Mouse (Mus musculus): ENCODE results near the gene Lipt1.

Lipt1 gene

DNA sequence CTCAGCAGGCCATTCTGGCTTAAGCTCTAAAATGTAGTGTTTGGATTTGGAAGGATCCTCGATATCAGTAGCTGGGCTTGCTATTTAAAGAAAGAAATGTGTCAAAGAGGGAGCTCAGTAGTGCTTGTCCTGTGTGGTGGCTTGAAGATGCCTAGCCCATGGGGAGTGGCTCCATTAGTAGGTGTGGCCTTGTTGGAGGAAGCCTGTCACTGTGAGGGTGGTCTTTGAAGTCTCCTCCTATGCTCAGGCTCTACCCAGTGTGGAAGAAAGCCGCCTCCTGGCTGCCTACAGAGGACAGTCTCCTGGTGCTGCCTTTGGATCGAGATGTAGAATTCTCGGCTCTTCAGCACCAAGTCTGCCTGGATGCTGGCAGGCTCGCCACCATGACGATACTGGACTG, 28.8 kb downstream of the Lipt1 start:
- DNase-seq = no peak

DNA sequence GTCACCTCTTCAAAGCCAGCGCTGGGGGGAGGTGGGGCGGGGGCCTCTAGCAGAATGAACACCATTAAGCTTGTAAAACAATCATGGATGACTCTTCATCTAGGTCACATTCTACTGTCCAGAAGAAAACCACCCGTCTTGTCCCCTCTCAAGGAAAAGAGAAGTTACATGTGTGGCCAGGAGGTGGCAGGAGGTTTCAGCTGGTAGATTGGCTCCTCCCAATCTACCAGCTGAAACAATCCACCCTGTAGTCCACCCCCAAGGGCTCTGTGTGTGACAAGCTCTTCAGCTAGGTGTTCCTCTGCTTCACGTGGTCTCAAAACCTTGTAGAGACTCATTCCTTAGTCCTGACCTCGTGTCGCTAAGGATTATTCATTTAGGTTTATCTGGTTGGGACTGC, 31.6 kb downstream of the Lipt1 start:
- no peak for DNase-seq

DNA sequence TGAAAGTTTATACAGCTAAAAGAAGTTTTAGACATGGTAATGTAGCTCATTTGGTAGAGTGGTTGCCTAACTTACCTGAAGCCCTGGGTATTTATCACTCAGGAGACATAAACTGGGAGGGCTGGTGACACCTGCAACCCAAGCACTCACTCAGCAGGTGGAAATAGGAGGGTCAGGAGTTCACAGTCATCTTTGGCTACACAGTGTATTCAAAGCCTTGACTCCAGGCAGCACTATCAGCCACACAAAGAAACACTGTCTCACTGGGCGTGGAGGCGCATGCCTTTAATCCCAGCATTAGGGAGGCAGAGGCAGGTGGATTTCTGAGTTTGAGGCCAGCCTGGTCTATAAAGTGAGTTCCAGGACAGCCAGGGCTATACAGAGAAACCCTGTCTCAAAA, 41.2 kb downstream of the Lipt1 start:
- DNase-seq = no peak

DNA sequence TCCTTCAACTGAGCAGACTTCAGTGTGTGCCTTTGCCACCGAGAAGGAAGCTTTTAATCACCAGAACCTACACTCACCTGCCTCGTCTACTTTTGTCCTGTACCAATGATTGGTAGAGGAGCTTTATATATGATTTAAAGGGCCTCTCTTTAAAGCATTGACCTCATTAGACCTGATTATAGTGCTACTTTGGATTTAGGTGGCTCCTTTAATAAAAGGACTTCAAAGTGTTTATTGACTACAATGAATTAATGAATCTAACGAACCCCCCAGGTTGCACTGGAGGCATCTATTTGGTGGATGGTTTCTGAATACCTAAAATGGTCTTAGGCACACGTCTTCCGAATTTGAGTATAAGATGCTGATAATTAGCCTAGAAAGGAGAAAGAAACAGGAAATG, 44.9 kb downstream of the Lipt1 start, which contains the start of gene Lyg2:
Gene Lyg2, minus strand, starts transcription at position 101 of the 400 bp plus-strand sequence.
- no peak for DNase-seq

DNA sequence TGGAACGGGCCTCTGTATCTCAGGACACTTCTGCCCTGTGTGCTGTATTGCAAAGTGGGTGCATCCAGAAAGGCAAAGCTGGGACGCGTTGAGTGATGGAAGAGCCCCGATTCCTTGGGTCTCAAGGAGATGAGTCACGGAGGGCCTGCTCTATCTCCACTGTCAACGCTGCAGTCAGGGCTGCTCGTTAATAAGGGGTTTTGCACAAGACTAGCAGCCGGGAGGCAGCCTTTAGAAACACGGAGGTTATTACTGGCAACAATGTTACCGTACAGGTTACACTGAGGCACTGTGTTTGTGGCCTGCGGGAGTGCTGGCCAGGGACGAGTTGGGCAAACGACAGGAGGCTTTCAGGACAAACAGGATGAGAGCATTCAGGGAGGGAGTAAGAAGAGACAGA, 46.1 kb downstream of the Lipt1 start:
- no peak for DNase-seq

DNA sequence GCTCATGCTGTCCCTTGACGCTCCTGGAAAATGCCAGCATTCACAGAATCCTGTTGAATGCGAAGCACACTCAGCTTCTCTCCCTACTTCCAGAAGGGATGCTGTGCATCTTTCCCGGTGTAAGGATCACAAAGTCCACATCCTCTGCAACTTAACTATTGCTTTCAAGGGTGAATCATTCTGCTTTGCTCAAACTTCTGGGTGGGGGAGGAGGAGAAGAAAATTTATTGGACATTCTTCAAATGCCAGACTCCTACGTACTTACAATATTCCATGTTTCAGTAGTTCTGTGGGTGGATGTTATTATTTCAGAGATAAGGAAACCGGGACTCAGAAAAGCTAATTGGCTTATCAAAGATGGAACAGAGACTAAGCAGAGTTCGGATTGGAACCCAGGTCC, 46.6 kb downstream of the Lipt1 start:
- DNase-seq = no peak

DNA sequence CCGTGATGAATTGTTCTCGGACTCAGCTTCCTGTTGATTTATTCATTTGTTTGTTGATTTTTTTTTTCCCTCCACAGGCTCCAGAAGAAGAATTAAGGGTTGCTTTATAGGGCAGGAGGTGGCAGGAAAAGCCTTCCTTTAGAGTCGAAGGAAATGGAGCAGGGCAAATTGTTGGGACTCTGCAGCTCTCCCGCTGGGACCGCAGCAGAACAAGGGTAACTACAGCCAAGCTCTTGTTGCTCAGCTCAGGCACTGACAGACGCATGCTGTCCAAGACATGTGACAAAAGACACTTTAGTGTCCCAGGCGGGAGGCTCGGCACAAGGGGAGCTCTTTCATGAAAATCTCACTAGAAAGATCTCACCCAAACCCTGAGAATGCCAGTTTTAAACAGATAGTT, 51.0 kb downstream of the Lipt1 start:
- peak; percentile 30 for DNase-seq
